Mouse (Mus musculus) kidney, adult 2 months (tissue): Measurements from ENCODE around the gene Gm13288.

Source experiments
- CTCF ChIP-seq: fragments of 200-500 bp; conservative IDR thresholded peaks from 2 replicates; pipeline ENCODE4 v1.5.1; 2011; ENCODE audit warnings: low read depth, mild to moderate bottlenecking, control low read depth, low read length, moderate library complexity, mixed read lengths; ENCODE audit not compliant: insufficient read depth, insufficient read length
- POLR2A ChIP-seq: fragments of 200-500 bp; IDR thresholded peaks from one replicate; pipeline ENCODE4 v1.6.1; 2011; ENCODE audit warnings: low read depth, low read length, control low read depth

- TF ChIP-seq CTCF (no peak), POLR2A (no peak)
These were observed 33.5 kb downstream of the Gm13288 start for GRCm38 (mm10) chr4:88838828-88839227.
